Mouse (Mus musculus) adrenal gland, postnatal 14 days (tissue): ENCODE data around the gene Fbxo7. TPM values are rescaled to one million over a fixed set of nuclear protein-coding genes. Genes with fewer than 3 reads are reported as not detected.
A peak's percentile ranks its signal among the peaks of the same experiment; 100 is the strongest.

Experiments
- DNase-seq: peaks from one replicate; pipeline ENCODE4 v3.0.0; 2021; ENCODE audit warnings: mixed read lengths
- total RNA-seq: library from RNA; stranded (reverse); gene quantifications from 2 replicates; pipeline ENCODE4 v1.2.3, GENCODE M21; 2021

The Fbxo7 gene
- total RNA-seq, 1 experiment from 2014 or later: 25.5 TPM

DNA sequence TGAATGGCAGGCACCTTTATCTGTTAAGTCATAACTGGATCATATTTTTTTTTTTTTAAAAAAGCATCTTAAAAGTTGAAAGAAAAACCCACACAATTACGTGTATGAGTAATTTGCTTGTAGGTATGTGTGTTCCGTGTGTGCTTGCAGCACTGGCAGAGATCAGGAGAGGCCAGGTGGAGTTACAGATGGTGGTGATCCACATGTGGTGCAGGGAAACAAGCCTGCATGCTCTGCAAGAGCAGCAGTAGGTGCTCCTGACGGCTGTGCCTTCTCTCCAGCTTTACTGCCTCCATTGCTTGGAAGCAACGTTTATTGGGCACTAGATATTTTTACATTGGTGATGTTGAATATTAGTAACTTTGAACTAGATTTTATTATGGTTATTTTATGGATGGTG lies 21.9 kb downstream of the Fbxo7 start:
- DNase-seq: no peak

DNA sequence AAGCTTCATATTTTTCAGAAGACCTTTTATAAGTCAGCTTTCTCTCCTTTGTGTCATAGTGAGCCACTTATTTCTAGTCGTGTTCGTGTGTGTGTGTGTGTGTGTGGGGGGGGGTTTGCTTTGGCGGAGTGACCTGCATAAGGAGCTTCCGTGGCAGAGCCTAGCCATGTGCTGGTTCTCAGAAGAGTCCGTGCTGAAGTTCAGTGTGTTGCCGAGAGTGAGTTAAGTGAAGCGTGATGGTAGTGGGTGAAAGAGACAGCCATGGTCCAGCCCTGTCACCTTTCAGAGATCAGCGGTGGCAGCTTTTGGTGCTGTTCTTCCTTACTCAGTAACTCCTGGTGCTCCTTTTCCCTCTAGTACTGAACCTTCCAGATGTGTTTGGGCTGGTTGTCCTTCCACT lies 22.3 kb downstream of the Fbxo7 start:
- no peak for DNase-seq

DNA sequence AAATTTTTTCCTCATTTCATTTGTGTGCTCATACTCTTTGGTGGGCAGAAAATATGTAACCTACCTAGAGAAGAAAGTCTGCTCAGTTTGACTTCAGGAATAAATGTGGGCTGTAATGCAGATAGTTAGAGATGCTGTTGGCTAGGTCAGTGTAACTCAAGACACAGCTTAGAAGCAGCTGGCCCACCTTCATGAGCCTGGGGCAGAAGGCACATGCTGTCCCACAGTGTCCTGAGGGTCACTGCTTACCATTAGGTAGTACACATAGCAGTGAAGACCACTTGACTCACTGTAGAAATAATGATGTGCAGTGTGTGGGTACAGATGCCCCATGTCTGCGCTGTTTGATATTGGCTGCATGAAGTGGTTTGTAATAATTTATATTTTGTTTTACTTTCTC lies 24.6 kb downstream of the Fbxo7 start:
- DNase-seq: no peak

DNA sequence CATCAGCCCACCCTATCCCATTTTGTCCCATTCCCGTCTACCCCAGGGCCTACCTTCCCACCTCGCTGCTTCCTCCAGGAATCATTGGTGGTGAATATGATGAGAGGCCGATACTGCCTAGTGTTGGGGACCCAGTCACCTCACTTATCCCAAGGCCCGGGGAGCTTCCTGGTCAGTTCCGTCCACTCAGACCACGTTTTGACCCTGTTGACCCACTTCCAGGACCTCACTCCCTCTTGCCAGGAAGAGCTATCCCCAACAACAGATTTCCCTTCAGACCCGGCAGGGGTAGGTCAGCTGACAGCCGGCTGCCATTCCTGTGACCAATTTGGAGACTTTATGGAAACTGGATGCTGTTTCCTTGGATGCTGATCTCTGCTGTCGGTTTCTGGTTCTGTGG lies 26.0 kb downstream of the Fbxo7 start:
- DNase-seq: no peak

DNA sequence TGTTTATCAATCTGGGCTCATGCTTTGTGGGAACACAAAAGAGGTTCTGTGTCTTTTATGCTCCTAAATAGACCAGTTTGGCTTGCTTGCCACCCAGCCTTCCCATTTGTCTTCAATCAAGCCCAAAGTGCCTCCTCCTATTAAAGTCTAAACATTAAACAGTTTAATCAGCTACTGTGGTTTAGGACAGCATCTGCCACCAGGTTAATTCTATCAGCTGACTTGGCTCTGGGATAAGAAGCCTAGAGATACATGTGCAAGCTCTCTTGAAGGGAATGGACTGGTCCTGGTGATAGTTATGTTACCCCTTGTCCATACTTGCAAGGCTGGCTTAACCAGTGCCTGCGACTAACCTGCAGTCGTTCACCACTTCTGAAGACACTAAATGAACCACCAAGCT lies 28.8 kb downstream of the Fbxo7 start:
- DNase-seq: no peak

DNA sequence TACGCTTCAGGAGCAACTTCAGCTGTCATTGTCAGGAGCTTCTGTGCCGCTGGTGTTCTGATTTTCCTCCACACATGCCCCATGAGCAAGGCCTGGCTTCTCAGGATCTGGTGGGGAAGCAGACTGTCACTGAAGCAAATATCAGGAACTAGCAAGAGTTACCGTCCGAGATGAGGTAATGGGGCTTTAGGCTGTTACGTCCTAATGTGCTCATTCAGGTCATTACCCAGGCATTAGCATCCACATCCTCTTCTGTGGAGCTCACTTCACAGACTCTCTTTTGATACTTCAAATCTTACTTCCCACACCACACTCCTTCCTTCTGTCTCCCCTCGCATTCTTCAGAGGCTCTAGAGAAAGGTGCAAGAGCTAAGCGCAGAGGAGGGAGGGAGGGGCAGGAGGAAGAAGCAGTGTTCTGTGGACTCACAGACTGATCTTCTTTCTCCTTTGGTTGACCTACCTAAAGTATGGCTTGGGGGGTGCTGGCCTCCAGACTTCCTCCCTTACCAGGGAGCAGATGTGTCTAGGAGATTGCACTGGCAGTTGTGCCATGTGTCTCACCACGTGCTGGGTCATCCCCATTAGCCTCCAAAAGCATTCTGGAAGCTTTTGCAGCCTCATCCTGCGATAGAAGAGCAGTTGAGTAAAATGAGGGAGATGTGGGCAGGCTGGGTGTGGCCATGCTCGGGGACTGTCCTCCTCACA lies 31.2 kb downstream of the Fbxo7 start:
- DNase-seq: no peak

DNA sequence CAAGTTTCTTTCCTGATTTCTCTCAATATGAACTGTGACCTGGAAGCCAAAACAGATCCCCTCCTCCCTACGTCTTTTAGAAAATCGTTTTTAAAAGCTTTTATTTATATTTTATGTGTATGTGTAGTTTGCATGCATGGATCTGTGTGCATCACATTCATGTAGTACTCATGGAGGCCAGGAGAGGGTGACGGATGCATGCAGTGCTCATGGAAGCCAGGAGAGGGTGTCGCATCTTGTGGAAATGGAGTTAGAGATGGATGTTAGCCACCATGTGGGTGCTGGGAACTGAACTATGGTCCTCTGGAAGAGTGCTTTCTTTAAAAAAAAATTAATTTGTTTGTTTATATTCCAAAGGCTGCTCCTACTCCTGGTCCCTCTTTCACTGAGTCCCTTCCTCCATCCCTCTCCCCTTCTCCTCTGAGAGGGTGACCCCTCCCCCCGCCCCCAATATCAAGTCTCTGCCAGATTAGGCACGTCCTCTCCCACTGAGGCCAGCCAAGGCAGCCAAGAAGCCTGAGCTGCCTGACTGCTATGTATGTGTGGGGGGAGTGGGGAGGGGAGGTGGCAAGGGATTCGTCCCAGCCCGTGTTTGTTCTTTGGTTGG lies 34.6 kb downstream of the Fbxo7 start:
- no peak for DNase-seq

DNA sequence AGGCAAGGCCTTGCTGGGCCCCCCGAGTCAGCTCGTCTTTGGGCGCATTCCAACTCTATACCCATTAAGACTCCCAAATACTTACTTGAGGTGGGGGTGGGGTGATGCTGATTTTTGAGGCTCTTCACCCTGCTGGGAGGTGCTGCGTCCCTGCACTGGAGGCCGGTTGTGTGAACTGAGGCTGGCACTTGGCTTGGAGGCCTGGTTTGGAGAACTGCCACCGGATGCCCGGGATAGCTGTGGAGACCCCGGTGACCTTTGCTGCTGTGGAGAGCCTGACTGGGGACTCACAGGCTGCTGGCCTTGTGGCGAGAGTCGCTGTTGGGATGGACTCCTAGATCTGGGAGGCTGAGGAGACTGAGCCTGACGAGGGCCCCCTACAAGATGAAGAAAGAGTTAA lies 35.5 kb downstream of the Fbxo7 start:
- DNase-seq: no peak

DNA sequence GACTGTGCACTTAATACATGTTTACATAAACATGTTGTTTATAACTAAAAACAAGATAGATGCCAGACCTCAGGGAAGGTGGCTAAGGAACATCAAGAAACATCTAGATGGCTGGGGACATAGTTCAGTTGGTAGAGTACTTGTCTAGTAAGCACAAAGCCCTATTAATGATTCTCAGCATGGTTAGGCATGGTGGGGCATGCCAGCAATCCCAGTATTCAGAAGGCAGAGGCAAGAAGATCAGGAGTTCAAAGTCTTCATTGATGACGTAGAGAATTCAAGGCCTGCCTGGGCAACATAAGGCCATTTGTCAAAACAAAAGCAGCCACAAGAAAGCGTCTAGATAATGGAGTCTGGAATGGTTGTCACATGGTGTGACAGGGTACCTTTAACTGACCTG lies 35.9 kb downstream of the Fbxo7 start:
- DNase-seq: no peak

DNA sequence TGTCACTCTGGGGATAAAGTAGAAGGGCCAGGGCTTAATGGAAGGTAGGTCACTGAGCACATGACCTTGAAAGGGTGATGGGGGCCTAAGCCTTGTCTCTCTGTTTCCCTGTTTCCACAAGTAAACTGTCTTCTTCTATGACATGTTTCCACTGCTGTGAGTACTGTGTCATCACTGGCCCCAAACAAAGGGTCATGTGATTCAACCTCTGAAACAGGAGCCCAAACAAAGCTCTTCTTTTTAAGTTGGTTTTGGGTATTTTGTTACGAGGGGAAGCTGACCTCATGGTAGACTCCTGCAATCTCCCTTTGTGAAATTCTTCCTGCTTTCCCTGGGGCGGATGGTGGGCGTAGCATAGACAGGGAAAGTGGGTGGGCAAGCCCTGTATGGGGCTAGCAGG lies 38.5 kb downstream of the Fbxo7 start:
- no peak for DNase-seq

DNA sequence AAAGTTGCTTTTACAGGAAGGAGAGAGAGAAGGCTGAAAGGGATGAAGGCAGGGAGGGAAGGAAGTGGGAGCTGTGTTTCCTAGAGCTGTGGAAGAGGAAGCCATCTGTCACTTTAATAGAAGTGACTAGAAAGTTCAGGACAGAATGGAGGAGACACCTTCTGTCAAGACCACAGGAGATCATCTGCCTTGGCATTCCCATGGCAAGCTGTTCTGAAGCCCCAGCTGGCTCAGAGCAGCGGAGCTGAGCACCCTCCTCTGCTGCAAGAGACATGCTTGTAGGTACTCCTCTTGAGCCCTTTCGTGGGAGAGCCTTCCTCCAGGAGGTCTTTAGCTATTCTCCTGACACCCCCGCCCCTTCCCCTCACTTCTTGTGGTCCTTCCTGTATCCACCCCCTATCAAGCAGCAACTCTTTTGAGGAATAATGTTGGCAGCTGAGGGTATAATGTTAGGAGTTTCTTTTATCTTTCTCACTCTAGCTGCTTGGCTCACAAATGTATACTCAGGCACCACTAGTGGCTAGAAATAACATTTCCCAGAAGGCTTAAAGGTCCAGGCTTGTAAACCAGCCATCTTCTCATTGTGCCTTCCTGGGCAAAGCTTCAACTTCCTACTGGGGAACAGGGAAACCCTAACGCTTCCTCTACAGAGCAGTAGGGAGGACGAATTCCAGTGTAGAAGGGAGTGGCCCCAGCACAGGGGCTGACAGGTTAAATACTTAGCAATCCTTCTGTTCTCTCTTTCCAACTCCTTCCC lies 40.7 kb downstream of the Fbxo7 start:
- DNase-seq: no peak

DNA sequence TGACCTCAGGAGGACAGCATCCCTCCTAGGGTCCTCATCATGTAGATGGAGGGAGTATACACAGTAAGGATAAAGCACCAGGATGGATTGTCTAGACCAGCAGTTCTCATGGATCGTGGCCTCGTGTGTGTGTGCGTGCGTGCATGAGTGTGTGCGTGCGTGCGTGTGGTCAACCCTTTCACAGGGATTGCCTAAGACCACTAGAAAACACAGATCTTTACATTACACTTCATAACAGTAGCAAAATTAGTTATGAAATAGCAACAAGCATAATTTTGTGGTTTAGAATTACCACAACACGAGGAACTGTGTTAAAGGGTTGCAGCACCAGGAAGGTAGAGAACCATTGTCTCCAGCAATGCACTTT lies 41.2 kb downstream of the Fbxo7 start:
- DNase-seq: no peak

DNA sequence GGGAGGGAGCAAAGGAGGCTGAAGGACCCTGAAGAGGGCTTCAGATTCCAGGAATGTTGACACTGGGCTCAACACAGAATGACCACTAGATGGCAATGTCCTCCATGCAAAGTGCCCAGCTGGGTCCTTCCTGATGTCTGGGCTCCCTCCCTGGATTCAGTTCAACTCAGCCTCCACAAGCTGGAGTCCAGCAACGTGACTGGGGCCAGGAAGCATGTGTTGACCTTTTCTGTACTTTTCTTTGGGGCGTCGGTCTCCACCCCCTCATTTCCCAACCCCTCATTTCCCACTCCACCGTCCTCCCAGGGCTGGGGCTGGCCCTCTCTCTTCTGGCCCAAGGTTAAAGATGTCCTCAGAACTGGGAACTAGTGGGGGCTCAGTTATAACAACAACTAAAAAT lies 43.2 kb downstream of the Fbxo7 start:
- peak; percentile 86 for DNase-seq

DNA sequence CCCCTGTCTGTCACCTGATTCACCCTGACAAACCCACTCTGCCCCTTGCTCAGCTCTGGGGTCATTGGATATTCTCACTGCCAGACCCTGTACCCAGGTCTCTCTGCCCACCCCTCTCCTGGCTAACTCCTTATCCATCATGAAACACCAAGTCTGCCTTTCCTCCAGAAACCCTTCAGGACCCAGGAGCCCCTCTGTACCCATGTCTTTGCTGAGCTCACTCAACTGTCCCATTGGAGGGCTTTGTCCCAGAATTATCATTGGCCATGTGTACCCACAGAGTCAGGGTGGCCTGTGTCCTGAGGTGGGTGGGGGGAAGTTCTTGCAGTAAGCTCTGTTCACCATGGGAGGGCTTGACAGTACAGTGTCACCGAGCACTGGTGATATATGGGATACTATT lies 43.9 kb downstream of the Fbxo7 start:
- DNase-seq: no peak

DNA sequence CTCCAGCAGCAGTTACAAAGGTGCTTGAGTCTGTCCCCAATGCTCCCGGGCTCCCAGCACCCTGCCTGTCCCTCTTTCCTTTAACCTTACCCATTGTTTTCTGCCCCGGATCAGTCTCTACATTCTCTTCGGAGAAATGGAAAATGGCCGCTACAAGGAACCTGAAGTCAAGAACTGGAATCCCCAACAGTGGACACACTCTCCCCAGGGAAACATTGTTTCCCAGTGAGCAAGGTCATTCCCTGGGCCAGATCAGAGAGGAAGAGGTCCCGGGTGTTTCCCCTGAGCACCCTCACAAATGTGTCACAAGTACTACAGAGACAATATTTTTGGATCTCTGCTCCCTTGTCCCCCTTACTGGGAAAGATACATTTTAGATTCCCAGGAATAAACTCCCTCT lies 44.9 kb downstream of the Fbxo7 start:
- no peak for DNase-seq

DNA sequence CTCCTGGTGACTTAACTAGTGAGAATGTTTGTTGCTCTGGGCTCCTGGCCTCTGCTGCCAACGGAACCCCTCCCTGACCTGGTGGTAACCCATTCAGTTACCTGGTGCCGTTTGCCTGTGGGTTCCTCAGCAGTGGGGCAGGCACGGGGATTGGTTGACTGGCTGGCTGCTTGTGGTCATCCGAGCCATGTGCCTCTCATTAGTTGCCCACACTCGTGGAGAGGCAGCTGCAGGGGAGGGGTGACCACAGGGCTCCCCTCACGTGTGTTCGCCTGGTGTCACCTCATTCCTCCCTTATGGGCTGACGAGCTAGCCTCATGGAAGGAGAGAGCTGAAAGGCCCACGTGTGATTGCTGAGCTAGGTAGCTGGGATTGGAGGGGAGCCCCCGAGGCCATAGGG lies 46.1 kb downstream of the Fbxo7 start:
- no peak for DNase-seq

DNA sequence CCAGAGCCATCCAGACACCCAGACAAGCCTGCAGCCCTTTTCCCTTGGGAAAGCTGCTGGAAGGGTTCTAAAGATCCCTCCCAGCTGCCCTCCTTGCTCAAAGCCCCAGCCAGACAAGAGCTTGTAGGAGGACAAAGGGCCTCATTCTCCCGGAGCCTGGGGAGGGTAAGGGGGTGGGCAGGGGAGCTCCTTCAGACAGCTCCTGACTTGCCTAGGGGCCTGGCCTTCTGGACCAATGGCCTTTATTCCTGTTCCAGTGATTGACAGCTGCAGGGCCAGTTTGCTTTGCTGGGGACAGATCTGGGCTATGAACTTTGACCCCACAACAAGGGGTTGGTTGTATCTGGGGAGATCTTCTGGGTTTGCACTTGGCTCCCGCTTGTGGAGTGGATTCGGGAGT lies 47.6 kb downstream of the Fbxo7 start:
- DNase-seq: no peak

DNA sequence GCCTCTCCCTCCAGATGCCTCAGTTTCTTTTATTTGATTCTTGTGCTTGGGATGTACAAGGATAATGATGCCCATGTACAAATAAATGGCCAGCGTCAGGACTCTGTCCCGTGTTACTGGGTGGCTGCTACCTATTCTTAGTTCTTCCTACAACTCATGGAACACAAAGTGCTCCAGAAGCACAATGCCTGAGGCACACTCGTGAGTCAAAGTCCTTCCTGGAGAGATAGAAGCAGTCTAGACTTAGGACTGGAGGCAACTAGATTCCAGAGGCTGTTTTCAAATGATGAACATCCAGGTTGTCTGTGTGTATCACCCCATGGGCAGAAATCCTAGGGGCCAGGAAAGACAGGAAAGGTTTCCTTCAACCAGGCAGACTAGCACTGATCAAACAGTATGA lies 49.0 kb downstream of the Fbxo7 start:
- no peak for DNase-seq

DNA sequence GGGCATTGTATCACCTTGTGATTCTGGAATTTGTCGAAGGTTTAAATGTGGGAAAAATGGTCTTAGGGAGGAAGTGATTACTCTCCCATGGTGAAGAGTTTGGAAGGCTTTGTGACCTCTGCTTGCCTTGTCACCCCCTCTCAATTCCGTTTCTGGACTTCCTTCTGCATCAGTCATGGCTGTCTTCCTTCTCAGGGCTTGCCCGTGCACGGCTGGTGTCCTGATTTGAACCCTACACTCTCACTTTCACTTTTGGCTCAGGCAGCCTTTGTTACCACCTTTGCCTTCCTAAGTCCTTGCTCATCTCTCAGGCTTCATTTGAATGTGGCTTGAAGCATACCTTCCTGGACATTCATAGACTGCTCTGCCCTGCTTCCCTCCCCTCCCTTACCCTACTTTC lies 52.4 kb downstream of the Fbxo7 start:
- no peak for DNase-seq

DNA sequence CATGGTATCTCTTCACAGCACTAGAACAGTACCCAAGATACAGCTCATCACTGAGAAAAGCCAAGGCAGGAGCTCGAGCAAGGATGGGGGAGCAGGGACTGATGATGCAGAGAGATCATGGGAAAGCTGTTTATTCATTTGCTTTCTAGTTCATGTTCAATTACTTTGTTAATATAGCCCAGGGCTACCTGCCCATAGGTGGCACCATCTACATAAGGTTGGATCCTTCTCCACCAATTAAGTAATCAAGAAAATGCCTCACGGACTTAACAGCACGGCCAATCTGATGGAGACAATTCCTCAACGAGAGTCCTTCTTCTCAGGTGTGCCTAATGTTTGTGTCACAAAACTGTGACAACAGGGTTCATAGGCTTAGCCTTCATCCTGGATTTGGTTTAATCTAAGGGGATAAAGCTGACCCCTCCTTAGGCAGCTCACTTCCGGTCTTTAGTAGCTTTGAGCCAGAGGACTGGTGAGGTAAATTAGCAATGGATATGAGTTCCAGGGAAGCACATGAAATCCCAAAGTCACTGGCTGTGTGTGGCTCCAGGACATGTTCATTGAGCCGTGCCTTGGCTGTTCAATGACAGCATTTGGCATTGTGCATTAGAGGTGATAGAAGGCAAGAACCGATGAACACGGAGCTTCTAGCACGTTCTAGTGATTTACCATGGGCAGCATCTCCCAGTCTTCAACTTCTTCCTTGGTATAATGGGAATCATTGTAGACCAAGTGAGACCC lies 53.4 kb downstream of the Fbxo7 start:
- DNase-seq: no peak

DNA sequence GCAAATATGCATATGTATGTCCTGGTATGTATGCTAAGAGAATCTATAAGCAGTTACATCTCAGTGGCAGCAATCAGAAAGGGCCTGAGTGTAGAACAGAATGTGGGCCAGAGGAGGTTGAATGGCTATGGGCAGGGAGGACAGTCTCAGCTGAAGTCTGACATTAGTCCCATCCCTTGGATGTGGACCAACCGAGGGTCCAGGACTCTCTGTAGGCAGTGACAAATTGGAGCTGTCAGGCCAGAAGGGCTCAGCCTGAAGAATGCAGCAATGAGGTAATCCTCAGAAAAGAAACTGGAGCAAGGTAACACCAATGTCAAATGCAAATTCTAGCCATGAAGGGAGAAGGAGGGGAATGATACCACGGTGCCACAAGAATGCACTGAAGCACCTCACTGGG lies 55.5 kb downstream of the Fbxo7 start:
- no peak for DNase-seq

DNA sequence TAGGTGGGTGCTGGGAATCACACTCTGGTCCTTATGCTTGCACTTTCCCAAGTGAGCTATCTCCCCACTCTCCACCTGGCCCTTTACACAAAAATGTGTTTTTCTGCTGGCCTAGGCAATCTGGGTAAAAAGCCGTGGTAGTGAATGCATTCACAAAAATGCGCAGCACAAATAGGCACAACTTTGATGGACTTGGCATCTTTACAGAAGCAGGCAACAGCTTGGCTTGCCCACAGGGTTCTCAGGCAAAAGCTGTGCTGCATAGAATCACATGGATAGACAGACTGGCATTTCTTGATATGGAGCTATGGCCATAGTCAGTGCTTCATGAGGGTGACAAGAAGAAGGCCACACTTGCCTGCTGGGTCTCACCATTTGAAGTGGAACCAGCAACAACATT lies 57.0 kb downstream of the Fbxo7 start:
- DNase-seq: no peak

DNA sequence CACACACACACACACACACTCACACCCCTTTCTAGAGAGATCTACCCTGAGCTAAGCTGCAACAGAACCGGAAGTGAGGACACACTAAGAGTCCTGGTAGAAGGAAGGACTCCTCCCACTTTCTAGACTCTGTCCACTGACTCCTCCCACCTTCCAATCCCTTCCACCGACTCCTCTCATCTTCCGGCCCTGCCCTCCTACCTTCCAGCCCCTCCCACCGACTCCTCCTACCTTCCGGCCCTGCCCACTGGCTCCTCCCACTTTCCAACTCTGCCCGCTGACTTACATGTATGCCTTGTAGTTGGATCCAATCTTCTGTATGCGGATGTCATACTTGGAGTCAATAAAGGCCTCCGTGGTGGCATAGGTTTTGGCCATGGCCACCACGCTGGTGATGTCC lies 58.1 kb downstream of the Fbxo7 start:
- no peak for DNase-seq
